Mouse (Mus musculus) cerebellum, postnatal 4 days (tissue): Measurements from ENCODE around the gene Ssh2.
A peak's percentile ranks its signal among the peaks of the same experiment; 100 is the strongest.

Source experiments
- DNase-seq, 2 experiments: peaks; one replicate each; pipeline ENCODE4 v3.0.0; 2022; ENCODE audit warnings: low spot score in 2 of 2, mixed read lengths in 1 of 2

Ssh2 gene

GRCm38 (mm10) chr11:77462283-77463100 lies 246.4 kb downstream of the Ssh2 start, which contains the start of gene Coro6:
TSS of gene Coro6 (plus strand) at chr11:77462411.
- no peak for DNase-seq

- DNase-seq = no peak
Measured at GRCm38 (mm10) chr11:77463101-77463445, 247.0 kb downstream of the Ssh2 start.

GRCm38 (mm10) chr11:77463786-77464185 lies 247.7 kb downstream of the Ssh2 start:
- no peak for DNase-seq

- DNase-seq = no peak
Measured at GRCm38 (mm10) chr11:77464684-77465083, 248.6 kb downstream of the Ssh2 start.

- no peak for DNase-seq
Measured at GRCm38 (mm10) chr11:77465111-77465510, 249.0 kb downstream of the Ssh2 start.

- no peak for DNase-seq
Measured at GRCm38 (mm10) chr11:77466544-77466943, 250.5 kb downstream of the Ssh2 start.

- peak in 1 of 2 experiments; percentile 59 for DNase-seq
Measured at GRCm38 (mm10) chr11:77467157-77467556, 251.1 kb downstream of the Ssh2 start.

- peak; percentile 66 to 68 for DNase-seq
Measured at GRCm38 (mm10) chr11:77467784-77468183, 251.7 kb downstream of the Ssh2 start.

GRCm38 (mm10) chr11:77468397-77468796 lies 252.3 kb downstream of the Ssh2 start:
- DNase-seq = no peak

GRCm38 (mm10) chr11:77471407-77471806 lies 255.3 kb downstream of the Ssh2 start:
- peak in 1 of 2 experiments; percentile 15 for DNase-seq

- no peak for DNase-seq
Measured at GRCm38 (mm10) chr11:77472775-77473174, 256.7 kb downstream of the Ssh2 start.

GRCm38 (mm10) chr11:77476216-77476615 lies 260.1 kb downstream of the Ssh2 start:
- DNase-seq = no peak

- no peak for DNase-seq
Measured at GRCm38 (mm10) chr11:77476895-77477294, 260.8 kb downstream of the Ssh2 start.

GRCm38 (mm10) chr11:77483043-77483442 lies 267.0 kb downstream of the Ssh2 start:
- no peak for DNase-seq

- no peak for DNase-seq
Measured at GRCm38 (mm10) chr11:77483510-77484255, 267.6 kb downstream of the Ssh2 start.

- DNase-seq = no peak
Measured at GRCm38 (mm10) chr11:77485229-77485628, 269.1 kb downstream of the Ssh2 start.

- peak in 1 of 2 experiments; percentile 51 for DNase-seq
Measured at GRCm38 (mm10) chr11:77486798-77487197, 270.7 kb downstream of the Ssh2 start.

- no peak for DNase-seq
Measured at GRCm38 (mm10) chr11:77488771-77489581, 272.9 kb downstream of the Ssh2 start.

- DNase-seq = peak in 1 of 2 experiments; percentile 76
Measured at GRCm38 (mm10) chr11:77489591-77490235, 273.6 kb downstream of the Ssh2 start, which contains the start of gene Ankrd13b. TSS of gene Ankrd13b (minus strand) at chr11:77489678.

GRCm38 (mm10) chr11:77490451-77490850 lies 274.4 kb downstream of the Ssh2 start:
- DNase-seq = no peak

- DNase-seq = peak; percentile 97
Measured at GRCm38 (mm10) chr11:77491123-77491501, 275.0 kb downstream of the Ssh2 start.
